Mouse (Mus musculus): Measurements from ENCODE around the gene Surf1. TPM values are rescaled to one million over a fixed set of nuclear protein-coding genes. Genes with fewer than 3 reads are reported as not detected.

Gene Surf1
- polyA plus RNA-seq (2015; fragmentation: Nextera tagmentation; extraction: Ambion mirVana): 78.8 and 86.4 TPM in 2 replicates

DNA sequence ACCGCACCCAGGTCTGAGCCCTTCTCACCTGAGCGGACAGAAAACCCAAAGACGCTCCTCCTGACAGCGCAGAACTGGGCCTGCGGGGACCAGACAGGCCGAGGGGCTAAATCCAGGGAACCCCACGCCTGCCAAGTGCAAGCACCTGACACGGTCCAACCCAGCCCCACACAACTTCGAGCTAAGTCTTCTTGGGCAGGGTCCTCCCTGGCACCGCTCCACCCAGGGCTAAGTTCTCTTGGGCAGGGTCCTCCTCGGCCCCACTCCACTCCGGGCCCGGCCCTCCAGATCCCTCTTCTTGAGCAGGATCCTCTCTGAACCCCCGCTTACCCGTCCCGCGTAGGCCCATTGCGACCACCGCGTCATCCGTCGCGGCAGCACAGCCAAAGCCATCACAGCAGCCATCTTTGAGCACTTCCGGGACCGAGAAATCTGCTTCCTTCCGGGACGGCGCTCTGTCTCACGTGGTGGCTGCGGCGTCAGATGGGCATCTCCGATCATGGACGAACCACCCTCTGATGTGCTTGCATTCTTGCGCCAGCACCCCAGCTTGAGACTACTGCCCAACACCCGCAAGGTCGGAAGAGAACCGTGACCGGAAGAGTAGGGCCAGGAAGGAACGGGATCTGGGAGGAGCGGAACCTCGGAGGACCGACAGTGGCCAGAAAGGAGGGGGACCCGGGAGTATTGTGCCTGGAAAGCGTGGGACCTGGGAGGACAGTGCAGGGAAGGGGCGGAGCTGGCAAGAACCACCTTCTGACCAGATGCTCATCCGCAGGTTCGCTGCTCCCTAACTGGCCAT is at the start of gene Surf1, which contains the start of gene Surf2:
Surf1 (minus strand) TSS at position 604 of the 802 bp plus-strand sequence.
Surf2 (plus strand) TSS at position 441 of the 802 bp plus-strand sequence.
- Histone ChIP-seq H3K27me3 (no peaks in the 10 kb centered on the region), H3K9me3 (no peaks in the 10 kb centered on the region)
- 1% methylated on average over 47 of the region's 47 CpGs for WGBS

DNA sequence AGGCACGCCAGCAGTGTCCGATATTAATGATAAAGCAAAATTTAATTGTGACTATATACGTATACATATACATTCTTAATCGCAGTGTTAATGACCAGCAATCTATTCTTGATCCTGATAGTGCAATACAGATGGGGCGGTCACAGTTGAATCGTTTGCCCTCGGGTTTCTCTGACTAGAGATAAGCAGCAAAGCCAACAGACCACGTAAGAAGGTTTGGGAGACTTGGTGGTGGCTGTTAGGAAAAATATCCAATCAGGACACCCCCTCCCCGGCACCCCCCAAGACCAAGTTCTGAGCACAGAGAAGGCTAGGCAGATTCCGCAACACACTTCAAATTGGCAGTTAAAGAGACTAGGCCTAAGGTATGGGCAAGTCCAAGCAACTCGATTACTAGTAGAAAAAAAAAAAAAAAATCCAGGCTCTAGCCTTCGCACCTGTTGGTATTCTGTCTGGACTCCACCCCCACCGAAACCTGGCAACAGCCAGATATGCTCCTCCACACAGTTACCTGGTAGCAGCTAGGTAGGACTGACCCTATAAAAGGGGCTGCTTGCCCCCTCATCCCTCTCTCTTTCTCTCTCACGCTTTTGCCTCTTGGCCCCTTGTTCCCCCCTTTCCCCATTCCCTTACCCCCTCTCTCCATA is 48.5 kb upstream of the Surf1 start:
- peaks cover 35% of the 10 kb centered on the region for H3K4me1 ChIP-seq (replicated peaks)
- H3K27ac ChIP-seq (replicated peaks): peak overlapping the region; percentile 99
- H3K27me3 ChIP-seq: no peaks in the 10 kb centered on the region
- peak; percentile 12 for ATAC-seq (ENCODE audit: low read depth)
- 0 out of 2 replicates have a peak, but pooled peaks cover 3% of the 10 kb centered on the region for H3K9me3 ChIP-seq
- H3K4me2 ChIP-seq: peak overlapping the region; percentile 94
- H3K4me3 ChIP-seq: peak overlapping the region; percentile 71
- peaks cover 22% of the 10 kb centered on the region for H3K36me3 ChIP-seq
- 20% methylated on average over 14 of the region's 14 CpGs for WGBS
- peak overlapping the region; percentile 93 for H3K9ac ChIP-seq

More for the DNA sequence above, at the start of gene Surf1, which contains the start of gene Surf2:
- peaks cover 50% of the 10 kb centered on the region for H3K4me1 ChIP-seq (replicated peaks)
- H3K4me3 ChIP-seq: peak within 1 kb of the TSS; percentile 83
- peak within 1 kb of the TSS; percentile 80 for H3K27ac ChIP-seq (replicated peaks)
- H3K36me3 ChIP-seq: peaks cover 67% of the 10 kb centered on the region
- peak within 1 kb of the TSS; percentile 98 for H3K4me2 ChIP-seq
- peak; percentile 78 for ATAC-seq (ENCODE audit: low read depth)
- peak within 1 kb of the TSS; percentile 85 for H3K9ac ChIP-seq

DNA sequence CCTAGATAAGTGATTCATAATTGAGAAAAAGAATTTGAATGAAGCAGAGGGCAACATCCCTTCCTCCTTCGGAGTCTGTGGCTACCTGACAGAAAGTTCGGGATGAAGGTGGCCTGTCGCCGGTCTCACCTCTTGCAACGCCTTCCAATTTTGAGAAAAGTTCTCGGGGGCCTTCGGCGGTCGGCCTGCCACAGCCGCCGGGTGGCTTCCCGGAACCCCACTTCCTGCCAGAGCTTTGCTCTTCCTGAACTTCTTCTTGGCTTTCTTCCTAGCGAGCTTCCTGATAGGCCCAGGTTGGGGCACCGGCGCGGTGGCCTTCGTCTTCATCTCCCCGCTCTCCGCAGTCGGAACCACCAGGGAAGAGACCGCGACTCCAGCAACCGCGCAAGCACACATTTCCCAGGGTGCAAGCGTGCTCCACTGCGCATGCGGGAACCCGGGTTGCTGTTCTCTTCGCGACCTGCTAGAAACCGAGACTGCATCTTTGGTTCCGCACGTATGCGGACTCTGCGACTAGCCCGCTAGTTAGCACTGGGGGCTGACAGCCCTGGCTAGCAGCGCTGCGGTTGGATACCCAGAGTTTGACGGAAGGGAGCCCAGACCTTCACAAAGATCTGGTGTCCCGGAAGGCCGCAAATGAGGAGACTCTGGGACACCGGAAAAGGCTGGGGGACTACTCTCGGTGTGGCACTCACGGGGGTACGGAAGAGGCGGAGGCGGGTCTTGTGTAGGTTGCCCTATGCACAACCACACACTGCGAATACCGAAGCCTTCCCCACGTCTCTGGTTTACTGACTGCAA is 47.8 kb upstream of the Surf1 start, which contains the start of gene Rexo4:
Rexo4 (minus strand) TSS at position 464 of the 801 bp plus-strand sequence.
- ATAC-seq (ENCODE audit: low read depth): peak; percentile 97
- 0 out of 2 replicates have a peak, but pooled peaks cover 3% of the 10 kb centered on the region for H3K9me3 ChIP-seq
- H3K27me3 ChIP-seq: no peaks in the 10 kb centered on the region
- H3K4me1 ChIP-seq (replicated peaks): peaks cover 35% of the 10 kb centered on the region
- H3K27ac ChIP-seq (replicated peaks): peak within 1 kb of the TSS; percentile 99
- H3K36me3 ChIP-seq: peaks cover 27% of the 10 kb centered on the region
- under 1% methylated on average over 50 of the region's 50 CpGs for WGBS
- H3K4me2 ChIP-seq: peak within 1 kb of the TSS; percentile 94
- H3K4me3 ChIP-seq: peak within 1 kb of the TSS; percentile 71
- H3K9ac ChIP-seq: peak within 1 kb of the TSS; percentile 93

DNA sequence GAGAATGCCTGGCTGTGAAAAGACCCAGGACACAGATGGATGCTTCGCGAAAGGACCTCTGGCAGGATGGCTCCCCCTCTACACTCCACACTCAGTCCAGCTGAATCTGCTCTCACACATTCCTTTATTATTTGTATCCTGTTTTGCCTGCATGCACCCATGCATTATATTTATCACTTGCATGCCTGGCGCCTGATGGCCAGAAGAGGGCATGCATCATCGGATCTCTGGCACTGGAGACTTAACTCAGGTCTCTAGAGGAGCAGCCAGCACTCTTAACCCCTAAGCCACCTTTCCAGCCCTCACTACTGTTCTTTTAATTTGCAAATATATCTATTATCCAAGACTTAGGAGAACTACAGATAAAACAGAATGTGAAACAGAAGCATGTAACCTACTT is 44.4 kb upstream of the Surf1 start:
- H3K9me3 ChIP-seq: no peaks in the 10 kb centered on the region
- peaks cover 59% of the 10 kb centered on the region for H3K36me3 ChIP-seq
- 84% methylated on average over 4 of the region's 4 CpGs for WGBS
- H3K4me3 ChIP-seq: no peak overlapping the region
- ATAC-seq (ENCODE audit: low read depth): no peak
- no peak overlapping the region for H3K27ac ChIP-seq (replicated peaks)
- peak overlapping the region; percentile 34; the same call in 1 of the 2 replicates for H3K9ac ChIP-seq
- H3K4me1 ChIP-seq (replicated peaks): peaks cover 35% of the 10 kb centered on the region
- H3K4me2 ChIP-seq: no peak overlapping the region
- H3K27me3 ChIP-seq: no peaks in the 10 kb centered on the region

DNA sequence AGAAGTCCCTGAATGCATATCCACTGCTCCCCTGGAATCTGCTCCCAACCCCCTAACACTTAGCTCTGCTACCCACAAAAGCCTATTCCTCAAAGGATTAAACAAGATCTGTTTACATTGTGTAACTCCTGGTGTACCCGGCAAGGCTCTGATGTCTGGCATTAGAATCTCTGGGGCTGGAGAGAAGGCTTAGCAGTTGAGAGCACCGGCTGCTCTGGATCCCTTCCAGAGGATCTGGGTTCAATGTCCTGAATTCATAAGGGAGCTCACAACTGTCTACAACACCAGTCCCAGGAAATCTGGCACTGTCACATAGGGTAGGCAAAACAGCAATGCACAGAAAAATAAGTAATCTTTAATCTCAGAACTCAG is 41.1 kb upstream of the Surf1 start:
- WGBS: 92% methylated on average over 2 of the region's 2 CpGs
- Histone ChIP-seq H3K27ac (replicated peaks) (no peak overlapping the region), H3K9ac (no peak overlapping the region), H3K9me3 (no peaks in the 10 kb centered on the region), H3K36me3 (peaks cover 92% of the 10 kb centered on the region), H3K27me3 (no peaks in the 10 kb centered on the region), H3K4me3 (no peak overlapping the region), H3K4me1 (replicated peaks) (peaks cover 18% of the 10 kb centered on the region), H3K4me2 (no peak overlapping the region)
- ATAC-seq (ENCODE audit: low read depth): no peak

DNA sequence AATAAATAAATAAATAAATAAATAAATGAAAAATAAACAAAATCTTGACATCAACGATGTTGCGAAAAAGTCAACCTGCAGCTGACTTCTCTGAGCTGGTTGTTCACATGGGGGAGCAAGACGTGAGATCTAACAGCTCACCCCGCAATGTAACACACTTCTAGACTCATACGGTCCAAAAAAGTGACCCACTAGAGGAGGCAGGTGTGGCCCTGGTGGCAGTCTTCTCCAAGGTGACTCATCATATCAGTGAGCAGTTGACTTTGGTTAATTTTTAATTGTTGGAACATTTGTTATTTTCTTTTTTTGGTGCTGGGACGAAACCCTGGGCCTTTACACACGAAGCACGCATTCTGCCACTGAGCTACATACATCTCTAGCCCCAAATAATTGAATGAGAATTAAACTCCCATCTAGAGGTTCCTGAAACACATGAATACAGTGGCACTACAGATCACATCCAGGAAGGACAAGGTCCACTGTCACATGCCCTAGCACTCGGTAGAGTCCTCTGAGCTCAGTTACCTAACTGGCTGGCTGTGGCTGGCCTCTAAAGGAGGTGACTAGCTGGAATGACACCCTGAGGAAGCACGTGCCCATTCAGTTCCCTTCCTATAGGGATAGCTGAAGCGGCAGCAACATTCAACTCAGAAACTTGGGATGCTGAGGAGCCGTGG is 40.6 kb upstream of the Surf1 start:
- no peak for ATAC-seq (ENCODE audit: low read depth)
- WGBS: 96% methylated on average over 12 of the region's 12 CpGs

DNA sequence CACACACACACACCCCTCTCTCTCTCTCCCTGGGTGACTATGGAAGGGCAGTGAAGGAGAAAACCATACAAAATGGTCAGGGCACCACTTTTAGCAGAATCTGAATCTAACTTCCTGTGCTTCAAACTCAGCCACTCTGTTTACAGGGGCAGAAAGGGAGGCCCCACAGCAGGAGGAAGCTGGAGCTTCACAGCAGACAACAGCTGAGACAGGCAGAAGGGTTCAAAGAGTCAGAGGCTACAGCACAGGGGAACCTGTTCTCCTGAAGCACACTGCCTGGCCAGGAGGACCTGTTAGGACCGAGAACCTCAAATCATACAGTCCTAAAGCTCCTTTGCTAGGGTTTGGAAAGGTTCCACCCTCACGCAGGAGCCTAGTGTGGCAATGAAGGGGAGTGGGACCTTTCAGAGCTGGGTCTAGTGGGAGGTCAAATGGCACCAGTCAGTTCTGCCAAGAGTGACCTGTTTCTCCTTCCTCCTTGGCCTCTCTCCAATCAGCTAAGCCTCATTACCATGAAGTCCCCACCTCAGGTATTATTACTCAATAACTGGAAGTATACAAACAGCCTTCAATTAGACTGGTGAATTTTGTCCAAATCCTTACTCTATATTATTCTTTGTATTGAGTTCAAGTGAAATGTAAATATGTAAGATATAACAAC is 38.5 kb upstream of the Surf1 start:
- Histone ChIP-seq H3K9me3 (no peaks in the 10 kb centered on the region), H3K9ac (no peak overlapping the region), H3K27me3 (no peaks in the 10 kb centered on the region), H3K4me1 (replicated peaks) (no peaks in the 10 kb centered on the region), H3K36me3 (peaks cover 95% of the 10 kb centered on the region), H3K4me2 (no peak overlapping the region), H3K4me3 (no peak overlapping the region), H3K27ac (replicated peaks) (no peak overlapping the region)
- no peak for ATAC-seq (ENCODE audit: low read depth)
- WGBS: 91% methylated on average over 2 of the region's 2 CpGs

More for the DNA sequence above, 40.6 kb upstream of the Surf1 start:
- no peaks in the 10 kb centered on the region for H3K27me3 ChIP-seq
- no peak overlapping the region for H3K4me2 ChIP-seq
- H3K4me3 ChIP-seq: no peak overlapping the region
- no peaks in the 10 kb centered on the region for H3K9me3 ChIP-seq
- no peak overlapping the region for H3K27ac ChIP-seq (replicated peaks)
- no peak overlapping the region for H3K9ac ChIP-seq
- H3K4me1 ChIP-seq (replicated peaks): peaks cover 14% of the 10 kb centered on the region
- H3K36me3 ChIP-seq: peaks cover 92% of the 10 kb centered on the region

DNA sequence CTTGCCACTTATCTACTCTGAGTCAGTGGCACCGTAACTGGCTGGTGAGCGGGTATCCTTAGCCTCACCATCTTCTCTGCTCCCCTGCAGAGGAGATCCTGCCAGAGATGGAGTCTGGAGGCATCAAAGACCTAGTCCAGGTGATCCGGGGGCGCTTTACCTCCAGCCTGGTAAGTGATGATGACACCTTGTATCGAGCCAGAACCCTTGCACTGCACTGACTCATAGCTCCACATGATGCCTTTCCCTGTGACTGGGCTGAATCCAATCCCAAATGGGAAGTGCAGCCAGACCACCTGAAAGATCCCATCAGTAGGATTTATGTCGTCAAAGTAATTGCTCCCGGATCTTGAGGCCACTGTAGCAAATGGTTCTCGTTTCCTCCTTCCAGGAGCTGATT is 36.5 kb upstream of the Surf1 start:
- H3K4me3 ChIP-seq: no peak overlapping the region
- WGBS: 91% methylated on average over 8 of the region's 8 CpGs
- H3K27me3 ChIP-seq: no peaks in the 10 kb centered on the region
- no peaks in the 10 kb centered on the region for H3K9me3 ChIP-seq
- no peak for ATAC-seq (ENCODE audit: low read depth)
- peaks cover 99% of the 10 kb centered on the region for H3K36me3 ChIP-seq
- H3K4me2 ChIP-seq: no peak overlapping the region
- no peaks in the 10 kb centered on the region for H3K4me1 ChIP-seq (replicated peaks)
- no peak overlapping the region for H3K27ac ChIP-seq (replicated peaks)
- no peak overlapping the region for H3K9ac ChIP-seq

DNA sequence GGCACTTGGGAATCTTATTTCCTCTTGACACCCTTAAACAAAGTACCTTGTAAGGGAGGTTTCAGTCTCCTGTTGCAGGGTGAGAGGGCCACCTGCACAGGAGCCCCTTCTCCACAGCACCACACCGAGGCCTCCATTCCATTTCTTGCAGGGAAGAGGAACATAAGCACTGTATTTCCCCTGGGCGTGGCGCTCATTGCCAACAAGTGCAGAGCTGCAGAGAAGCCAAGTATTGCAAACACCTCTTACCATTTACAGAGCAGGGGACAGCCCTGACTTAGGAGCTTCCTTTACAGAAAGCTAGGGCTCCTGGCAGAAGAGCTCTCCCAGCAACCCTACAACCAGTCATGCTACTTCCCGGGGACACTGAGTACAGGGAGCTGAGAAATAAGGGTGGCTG is 35.9 kb upstream of the Surf1 start:
- Histone ChIP-seq H3K9ac (no peak overlapping the region), H3K4me2 (no peak overlapping the region), H3K4me1 (replicated peaks) (no peaks in the 10 kb centered on the region), H3K27me3 (no peaks in the 10 kb centered on the region), H3K9me3 (no peaks in the 10 kb centered on the region), H3K4me3 (no peak overlapping the region), H3K36me3 (peaks cover 96% of the 10 kb centered on the region), H3K27ac (replicated peaks) (no peak overlapping the region)
- WGBS: 94% methylated on average over 4 of the region's 4 CpGs
- no peak for ATAC-seq (ENCODE audit: low read depth)

DNA sequence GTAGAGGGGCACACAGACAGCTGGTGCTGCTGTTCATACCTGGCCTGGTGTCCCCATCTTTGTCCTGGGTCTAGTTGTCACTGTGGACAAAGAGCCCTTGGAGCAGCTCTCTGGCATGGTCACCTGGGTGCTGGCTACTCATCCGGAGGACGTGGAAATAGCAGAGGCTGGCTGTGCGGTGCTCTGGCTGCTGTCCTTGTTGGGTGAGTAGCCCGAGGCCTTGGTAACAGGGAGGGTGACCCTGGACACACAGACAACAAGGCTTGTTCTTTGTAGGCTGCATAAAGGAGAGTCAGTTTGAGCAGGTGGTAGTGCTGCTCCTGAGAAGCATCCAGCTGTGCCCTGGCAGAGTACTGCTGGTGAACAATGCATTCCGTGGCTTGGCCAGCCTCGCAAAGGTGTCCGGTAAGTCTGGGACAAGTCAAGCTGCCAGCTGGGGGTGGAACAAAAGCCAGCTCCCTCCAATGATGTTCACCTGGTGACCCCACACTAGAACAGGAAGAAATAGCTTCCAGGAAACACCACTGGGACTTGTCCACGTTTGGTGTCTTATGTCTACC is 35.1 kb upstream of the Surf1 start:
- 88% methylated on average over 8 of the region's 8 CpGs for WGBS
- Histone ChIP-seq H3K27ac (replicated peaks) (no peak overlapping the region), H3K9me3 (no peaks in the 10 kb centered on the region), H3K9ac (no peak overlapping the region), H3K27me3 (no peaks in the 10 kb centered on the region), H3K4me2 (no peak overlapping the region), H3K36me3 (peaks cover 96% of the 10 kb centered on the region), H3K4me3 (no peak overlapping the region), H3K4me1 (replicated peaks) (no peaks in the 10 kb centered on the region)
- ATAC-seq (ENCODE audit: low read depth): no peak

DNA sequence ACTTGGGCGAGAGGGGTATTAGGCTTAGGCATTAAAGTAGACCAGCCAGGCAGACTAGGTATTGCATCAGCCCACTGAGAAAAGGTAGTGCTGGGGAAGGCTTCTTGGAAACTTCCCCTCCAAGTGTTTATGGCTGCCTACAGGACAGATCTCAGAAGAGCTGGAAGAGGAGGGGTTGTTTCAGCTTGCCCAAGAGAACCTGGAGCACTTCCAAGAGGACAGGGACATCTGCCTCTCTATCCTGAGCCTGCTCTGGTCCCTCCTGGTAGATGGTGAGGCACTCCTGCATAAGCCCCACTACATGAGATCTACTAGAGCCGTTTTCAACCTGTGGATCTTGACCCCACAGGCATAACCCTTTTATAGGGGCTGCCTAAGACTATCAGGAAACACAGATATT is 34.1 kb upstream of the Surf1 start:
- no peak overlapping the region for H3K4me2 ChIP-seq
- 91% methylated on average over 2 of the region's 2 CpGs for WGBS

More for the DNA sequence above, 34.1 kb upstream of the Surf1 start:
- Histone ChIP-seq H3K4me3 (no peak overlapping the region), H3K36me3 (peaks cover 87% of the 10 kb centered on the region), H3K27ac (replicated peaks) (no peak overlapping the region), H3K9me3 (no peaks in the 10 kb centered on the region), H3K27me3 (no peaks in the 10 kb centered on the region), H3K9ac (no peak overlapping the region), H3K4me1 (replicated peaks) (no peaks in the 10 kb centered on the region)
- no peak for ATAC-seq (ENCODE audit: low read depth)
